Mouse (Mus musculus): Measurements from ENCODE around the gene Klf1. TPM values are rescaled to one million over a fixed set of nuclear protein-coding genes. Genes with fewer than 3 reads are reported as not detected.

Gene Klf1
- polyA plus RNA-seq, 1 experiment from 2014 or later = 6.4 TPM

- Histone ChIP-seq H3K27me3 (replicated peaks) (peaks cover 30% of the 10 kb centered on the region), H3K36me3 (no peaks in the 10 kb centered on the region), H3K4me3 (replicated peaks) (peak within 1 kb of the TSS; percentile 50), H3K4me2 (replicated peaks) (peak within 1 kb of the TSS; percentile 93), H3K4me1 (replicated peaks) (peaks cover 9% of the 10 kb centered on the region; the same call in 1 of the 2 replicates), H3K27ac (no peak within 1 kb of the TSS), H3K9ac (peak within 1 kb of the TSS; percentile 63), H3K9me3 (no peaks in the 10 kb centered on the region)
- under 1% methylated on average over 45 of the region's 45 CpGs for WGBS
- ATAC-seq = peak; percentile 95
Measured at GRCm38 (mm10) chr8:84908421-84909161, 6.9 kb downstream of the Klf1 start, which contains the start of gene Dnase2a. TSS of gene Dnase2a (plus strand) at chr8:84908560.

GRCm38 (mm10) chr8:84909162-84909767 lies 7.5 kb downstream of the Klf1 start:
- WGBS = 50% methylated on average over 20 of the region's 20 CpGs
- H3K27me3 ChIP-seq (replicated peaks) = peaks cover 30% of the 10 kb centered on the region
- H3K4me1 ChIP-seq (replicated peaks) = peaks cover 8% of the 10 kb centered on the region; the same call in 1 of the 2 replicates
- peak overlapping the region; percentile 50 for H3K4me3 ChIP-seq (replicated peaks)
- no peaks in the 10 kb centered on the region for H3K9me3 ChIP-seq
- H3K9ac ChIP-seq = peak overlapping the region; percentile 63
- no peak for ATAC-seq
- H3K36me3 ChIP-seq = no peaks in the 10 kb centered on the region
- H3K27ac ChIP-seq = no peak overlapping the region
- H3K4me2 ChIP-seq (replicated peaks) = peak overlapping the region; percentile 93

GRCm38 (mm10) chr8:84909949-84910348 lies 8.2 kb downstream of the Klf1 start:
- Histone ChIP-seq H3K27me3 (replicated peaks) (peaks cover 30% of the 10 kb centered on the region), H3K36me3 (no peaks in the 10 kb centered on the region), H3K9me3 (no peaks in the 10 kb centered on the region), H3K4me2 (replicated peaks) (no peak overlapping the region), H3K4me3 (replicated peaks) (no peak overlapping the region), H3K9ac (no peak overlapping the region), H3K27ac (no peak overlapping the region), H3K4me1 (replicated peaks) (peaks cover 8% of the 10 kb centered on the region; the same call in 1 of the 2 replicates)
- no peak for ATAC-seq
- 74% methylated on average over 5 of the region's 5 CpGs for WGBS

GRCm38 (mm10) chr8:84910551-84910950 lies 8.8 kb downstream of the Klf1 start:
- Histone ChIP-seq H3K9ac (no peak overlapping the region), H3K4me1 (replicated peaks) (peaks cover 8% of the 10 kb centered on the region; the same call in 1 of the 2 replicates), H3K27ac (no peak overlapping the region), H3K27me3 (replicated peaks) (peaks cover 30% of the 10 kb centered on the region), H3K9me3 (no peaks in the 10 kb centered on the region), H3K4me3 (replicated peaks) (no peak overlapping the region), H3K4me2 (replicated peaks) (no peak overlapping the region), H3K36me3 (no peaks in the 10 kb centered on the region)
- WGBS = 87% methylated on average over 6 of the region's 6 CpGs
- ATAC-seq = no peak

GRCm38 (mm10) chr8:84911854-84912253 lies 10.1 kb downstream of the Klf1 start:
- H3K36me3 ChIP-seq = no peaks in the 10 kb centered on the region
- peaks cover 36% of the 10 kb centered on the region for H3K27me3 ChIP-seq (replicated peaks)
- H3K4me1 ChIP-seq (replicated peaks) = peaks cover 8% of the 10 kb centered on the region; the same call in 1 of the 2 replicates
- no peak overlapping the region for H3K27ac ChIP-seq
- no peak overlapping the region for H3K4me3 ChIP-seq (replicated peaks)
- H3K9ac ChIP-seq = no peak overlapping the region
- no peak for ATAC-seq
- H3K4me2 ChIP-seq (replicated peaks) = no peak overlapping the region
- 91% methylated on average over 9 of the region's 9 CpGs for WGBS
- H3K9me3 ChIP-seq = no peaks in the 10 kb centered on the region

- WGBS = 22% methylated on average over 27 of the region's 27 CpGs
- H3K9ac ChIP-seq = no peak overlapping the region
Measured at GRCm38 (mm10) chr8:84912391-84912790, 10.7 kb downstream of the Klf1 start.

GRCm38 (mm10) chr8:84912895-84913501 lies 11.3 kb downstream of the Klf1 start:
- Histone ChIP-seq H3K4me1 (replicated peaks) (peaks cover 8% of the 10 kb centered on the region; the same call in 1 of the 2 replicates), H3K27me3 (replicated peaks) (peaks cover 42% of the 10 kb centered on the region), H3K9me3 (no peaks in the 10 kb centered on the region), H3K27ac (no peak overlapping the region), H3K4me3 (replicated peaks) (peak overlapping the region; percentile 39), H3K4me2 (replicated peaks) (peak overlapping the region; percentile 80), H3K9ac (peak overlapping the region; percentile 24), H3K36me3 (no peaks in the 10 kb centered on the region)
- ATAC-seq = peak; percentile 71
- 1% methylated on average over 55 of the region's 55 CpGs for WGBS

More at GRCm38 (mm10) chr8:84912391-84912790, 10.7 kb downstream of the Klf1 start:
- H3K9me3 ChIP-seq = no peaks in the 10 kb centered on the region
- H3K27ac ChIP-seq = no peak overlapping the region
- H3K4me3 ChIP-seq (replicated peaks) = peak overlapping the region; percentile 39
- H3K36me3 ChIP-seq = no peaks in the 10 kb centered on the region
- H3K4me1 ChIP-seq (replicated peaks) = peaks cover 8% of the 10 kb centered on the region; the same call in 1 of the 2 replicates
- peaks cover 37% of the 10 kb centered on the region for H3K27me3 ChIP-seq (replicated peaks)
- peak overlapping the region; percentile 80 for H3K4me2 ChIP-seq (replicated peaks)
- ATAC-seq = no peak

- ATAC-seq = no peak
- Histone ChIP-seq H3K9me3 (no peaks in the 10 kb centered on the region), H3K4me2 (replicated peaks) (peak overlapping the region; percentile 80), H3K4me1 (replicated peaks) (peaks cover 8% of the 10 kb centered on the region; the same call in 1 of the 2 replicates), H3K36me3 (no peaks in the 10 kb centered on the region), H3K27ac (no peak overlapping the region), H3K27me3 (replicated peaks) (peaks cover 45% of the 10 kb centered on the region), H3K9ac (peak overlapping the region; percentile 24), H3K4me3 (replicated peaks) (peak overlapping the region; percentile 39)
- 12% methylated on average over 9 of the region's 9 CpGs for WGBS
Measured at GRCm38 (mm10) chr8:84913502-84913900, 11.8 kb downstream of the Klf1 start.

GRCm38 (mm10) chr8:84913960-84914359 lies 12.2 kb downstream of the Klf1 start:
- H3K9me3 ChIP-seq = no peaks in the 10 kb centered on the region
- 38% methylated on average over 4 of the region's 4 CpGs for WGBS
- peaks cover 8% of the 10 kb centered on the region; the same call in 1 of the 2 replicates for H3K4me1 ChIP-seq (replicated peaks)
- no peak overlapping the region for H3K27ac ChIP-seq
- H3K9ac ChIP-seq = no peak overlapping the region
- no peaks in the 10 kb centered on the region for H3K36me3 ChIP-seq
- peaks cover 45% of the 10 kb centered on the region for H3K27me3 ChIP-seq (replicated peaks)
- no peak overlapping the region for H3K4me3 ChIP-seq (replicated peaks)
- ATAC-seq = no peak
- H3K4me2 ChIP-seq (replicated peaks) = peak overlapping the region; percentile 80; the same call in 1 of the 2 replicates

GRCm38 (mm10) chr8:84915269-84915668 lies 13.5 kb downstream of the Klf1 start:
- Histone ChIP-seq H3K4me3 (replicated peaks) (no peak overlapping the region), H3K9me3 (no peaks in the 10 kb centered on the region), H3K4me1 (replicated peaks) (peaks cover 8% of the 10 kb centered on the region; the same call in 1 of the 2 replicates), H3K4me2 (replicated peaks) (no peak overlapping the region), H3K27ac (no peak overlapping the region), H3K9ac (no peak overlapping the region), H3K27me3 (replicated peaks) (peaks cover 46% of the 10 kb centered on the region), H3K36me3 (no peaks in the 10 kb centered on the region)
- WGBS = 92% methylated on average over 8 of the region's 8 CpGs
- ATAC-seq = no peak

- H3K27me3 ChIP-seq (replicated peaks) = peaks cover 27% of the 10 kb centered on the region; the same call in 1 of the 2 replicates
- no peak overlapping the region for H3K9ac ChIP-seq
- WGBS = 39% methylated on average over 20 of the region's 20 CpGs
- ATAC-seq = no peak
- H3K4me3 ChIP-seq (replicated peaks) = no peak overlapping the region
- H3K36me3 ChIP-seq = no peaks in the 10 kb centered on the region
- H3K4me1 ChIP-seq (replicated peaks) = peaks cover 3% of the 10 kb centered on the region; the same call in 1 of the 2 replicates
- H3K9me3 ChIP-seq = no peaks in the 10 kb centered on the region
- no peak overlapping the region for H3K4me2 ChIP-seq (replicated peaks)
- no peak overlapping the region for H3K27ac ChIP-seq
Measured at GRCm38 (mm10) chr8:84917781-84918180, 16.1 kb downstream of the Klf1 start.

- H3K4me2 ChIP-seq (replicated peaks) = no peak overlapping the region
- no peak for ATAC-seq
- no peaks in the 10 kb centered on the region for H3K36me3 ChIP-seq
- no peaks in the 10 kb centered on the region for H3K4me1 ChIP-seq (replicated peaks)
- WGBS = 92% methylated on average over 15 of the region's 15 CpGs
- H3K27me3 ChIP-seq (replicated peaks) = peaks cover 22% of the 10 kb centered on the region; the same call in 1 of the 2 replicates
- no peak overlapping the region for H3K27ac ChIP-seq
- H3K4me3 ChIP-seq (replicated peaks) = no peak overlapping the region
- no peaks in the 10 kb centered on the region for H3K9me3 ChIP-seq
- no peak overlapping the region for H3K9ac ChIP-seq
Measured at GRCm38 (mm10) chr8:84918646-84919045, 16.9 kb downstream of the Klf1 start.

Measured in intestine, embryonic 15.5 days (tissue).